Mouse (Mus musculus) kidney, embryonic 16.5 days (tissue): Measurements from ENCODE around the gene Arsb. TPM values are rescaled to one million over a fixed set of nuclear protein-coding genes. Genes with fewer than 3 reads are reported as not detected.

Source experiments
- ATAC-seq: fragments of 200-750 bp; cut with Nextera tagmentation; 2 replicates; pipeline ENCODE4 v1.8.0; 2017; ENCODE audit warnings: moderate TSS enrichment; ENCODE audit not compliant: low FRiP score, low TSS enrichment
- H3K27ac ChIP-seq: fragments of 300-500 bp; sonication (generic); 2 replicates; pipeline ENCODE4 v1.5.1; 2014; ENCODE audit warnings: low read length
- H3K27me3 ChIP-seq: fragments of 300-500 bp; sonication (generic); 2 replicates; pipeline ENCODE4 v1.6.1; 2014; ENCODE audit warnings: low read length, control low read depth, mixed read lengths; ENCODE audit not compliant: insufficient read depth
- H3K36me3 ChIP-seq: fragments of 300-500 bp; sonication (generic); 2 replicates; pipeline ENCODE4 v1.6.1; 2014; ENCODE audit warnings: low read length, control low read depth, mixed read lengths; ENCODE audit not compliant: insufficient read depth
- H3K4me1 ChIP-seq: fragments of 300-500 bp; sonication (generic); 2 replicates; pipeline ENCODE4 v1.6.1; 2014; ENCODE audit warnings: low read length, control low read depth, mixed read lengths; ENCODE audit not compliant: insufficient read depth
- H3K4me2 ChIP-seq: fragments of 300-500 bp; sonication (generic); replicated peaks from 2 replicates; pipeline ENCODE4 v1.6.1; 2014; ENCODE audit warnings: low read depth, low read length
- H3K4me3 ChIP-seq: fragments of 300-500 bp; sonication (generic); 2 replicates; pipeline ENCODE4 v1.5.1; 2014; ENCODE audit warnings: mild to moderate bottlenecking, low read length
- H3K9ac ChIP-seq: fragments of 300-500 bp; sonication (generic); replicated peaks from 2 replicates; pipeline ENCODE4 v1.6.1; 2014; ENCODE audit warnings: low read length
- H3K9me3 ChIP-seq: fragments of 300-500 bp; sonication (generic); 2 replicates; pipeline ENCODE4 v1.6.1; 2016; ENCODE audit warnings: low read length, control low read depth
- WGBS: fragments of 180-500 bp; shearing (Covaris S2); extraction: QIAGEN DNeasy Blood & Tissue Kit; methylation state at CpG from one replicate; pipeline ENCODE4 v1.1.7; 2014; 5-methylcytosine and 5-hydroxymethylcytosine counted together
- polyA plus RNA-seq: library from polyadenylated mRNA; unstranded; fragments of >200 nt; fragmentation: Nextera tagmentation; extraction: Ambion mirVana; gene quantifications from 2 replicates; pipeline ENCODE4 v1.2.1, GENCODE M21; 2015

The Arsb gene
- polyA plus RNA-seq: 13.4 and 15.9 TPM in 2 replicates

DNA sequence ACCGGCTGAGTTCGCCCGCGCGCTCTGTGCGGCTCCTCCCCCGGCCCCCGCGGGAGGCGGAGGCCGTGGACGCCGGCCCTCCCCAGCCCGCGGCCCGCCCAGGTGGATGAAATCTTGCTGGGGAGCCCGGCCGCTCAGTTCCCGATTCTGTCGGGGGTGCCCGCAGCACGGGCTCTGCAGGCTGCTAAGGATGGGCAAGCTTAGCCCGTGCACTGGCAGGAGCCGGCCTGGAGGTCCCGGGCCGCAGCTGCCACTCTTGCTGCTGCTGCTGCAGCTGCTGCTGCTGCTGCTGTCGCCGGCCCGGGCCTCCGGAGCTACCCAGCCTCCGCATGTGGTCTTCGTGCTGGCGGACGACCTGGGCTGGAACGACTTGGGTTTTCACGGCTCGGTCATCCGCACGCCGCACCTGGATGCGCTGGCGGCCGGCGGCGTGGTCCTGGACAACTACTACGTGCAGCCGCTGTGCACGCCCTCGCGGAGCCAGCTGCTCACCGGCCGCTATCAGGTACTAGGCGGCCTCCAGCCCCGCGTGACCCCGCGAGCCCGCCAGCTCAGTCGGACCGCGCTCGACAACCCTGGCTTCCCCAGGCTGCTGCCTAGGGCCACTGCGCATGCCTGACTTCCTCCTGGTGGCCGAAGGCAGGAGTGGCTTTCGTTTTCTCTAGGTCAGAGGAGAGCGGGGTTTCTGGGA lies at the start of gene Arsb:
TSS of gene Arsb (plus strand) at position 43 of the 691 bp plus-strand sequence.
- under 1% methylated on average over 61 of the region's 66 CpGs for WGBS
- peak; percentile 97 for ATAC-seq
- Histone ChIP-seq H3K9ac (peak within 1 kb of the TSS; percentile 85), H3K4me1 (peaks cover 23% of the 10 kb centered on the region), H3K27me3 (no peaks in the 10 kb centered on the region), H3K36me3 (no peaks in the 10 kb centered on the region), H3K4me3 (peak within 1 kb of the TSS; percentile 67), H3K9me3 (no peaks in the 10 kb centered on the region), H3K4me2 (peak within 1 kb of the TSS; percentile 95), H3K27ac (peak within 1 kb of the TSS; percentile 86)

DNA sequence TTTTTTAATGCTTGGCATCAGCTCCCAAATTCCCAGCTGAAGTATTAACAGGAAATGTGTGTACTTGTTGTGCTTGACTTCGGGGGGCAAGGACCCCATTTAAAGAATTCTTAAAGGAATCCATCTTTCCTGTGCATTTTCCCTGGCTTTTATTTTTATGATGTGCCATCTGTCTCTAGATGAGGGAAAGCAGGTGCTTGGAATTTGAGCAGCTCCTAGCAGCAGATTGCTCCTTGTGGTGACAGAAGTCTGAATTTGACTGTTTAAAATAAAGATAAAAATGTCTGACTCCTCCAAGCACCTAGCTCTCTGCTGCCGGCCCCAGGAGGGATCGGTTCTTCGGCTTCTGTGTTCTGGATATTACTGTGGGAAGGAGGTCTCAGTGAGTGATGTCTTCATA lies 49.5 kb upstream of the Arsb start:
- Histone ChIP-seq H3K27me3 (no peaks in the 10 kb centered on the region), H3K36me3 (no peaks in the 10 kb centered on the region), H3K4me2 (no peak overlapping the region), H3K9ac (no peak overlapping the region), H3K9me3 (no peaks in the 10 kb centered on the region), H3K27ac (no peak overlapping the region), H3K4me1 (0 out of 2 replicates have a peak, but pooled peaks cover 4% of the 10 kb centered on the region), H3K4me3 (no peak overlapping the region)
- WGBS: 65% methylated on average over 4 of the region's 4 CpGs
- no peak for ATAC-seq

DNA sequence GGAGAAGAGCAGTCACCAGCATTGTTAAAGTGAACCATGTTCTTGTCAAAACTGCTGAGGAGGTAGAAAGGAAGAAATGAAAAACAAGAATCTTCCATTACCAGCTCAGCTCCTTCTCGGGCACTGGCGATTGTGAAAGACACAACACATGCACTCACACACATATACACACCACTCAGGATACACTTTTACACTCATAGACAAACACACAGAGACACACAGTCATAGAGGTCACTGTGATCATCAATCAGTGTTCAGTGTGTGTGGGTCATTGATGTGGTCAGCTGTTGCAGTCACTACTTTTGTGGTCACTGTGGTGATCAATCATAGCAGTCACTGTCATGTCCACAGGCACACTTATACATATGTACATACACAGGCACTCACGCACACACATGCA lies 48.0 kb upstream of the Arsb start:
- no peaks in the 10 kb centered on the region for H3K27me3 ChIP-seq
- no peak overlapping the region for H3K4me2 ChIP-seq
- 84% methylated on average over 3 of the region's 3 CpGs for WGBS
- H3K9ac ChIP-seq: no peak overlapping the region
- H3K4me3 ChIP-seq: no peak overlapping the region
- H3K36me3 ChIP-seq: no peaks in the 10 kb centered on the region
- 0 out of 2 replicates have a peak, but pooled peaks cover 4% of the 10 kb centered on the region for H3K4me1 ChIP-seq
- H3K9me3 ChIP-seq: no peaks in the 10 kb centered on the region
- no peak for ATAC-seq
- no peak overlapping the region for H3K27ac ChIP-seq

DNA sequence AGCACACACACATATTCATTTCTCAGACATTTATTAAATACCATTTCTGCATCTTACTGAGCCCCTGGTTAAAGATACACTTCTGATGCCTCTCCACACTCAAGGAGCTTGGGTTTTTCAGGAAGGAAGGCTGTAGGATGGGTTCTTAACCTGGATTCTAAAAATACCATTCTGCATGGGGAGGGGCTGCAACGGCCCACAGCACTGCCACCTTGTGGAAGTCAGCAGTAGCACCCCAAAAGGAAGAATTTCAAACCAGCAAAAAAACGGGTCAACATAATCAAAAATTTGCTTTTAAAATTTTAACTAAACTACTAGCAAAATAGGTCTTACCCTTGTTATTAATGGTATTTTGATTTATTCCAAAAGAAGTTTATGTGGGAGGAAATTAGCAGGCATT lies 47.2 kb upstream of the Arsb start:
- no peaks in the 10 kb centered on the region for H3K27me3 ChIP-seq
- no peak overlapping the region for H3K9ac ChIP-seq
- H3K4me3 ChIP-seq: no peak overlapping the region
- H3K4me1 ChIP-seq: no peaks in the 10 kb centered on the region
- H3K4me2 ChIP-seq: no peak overlapping the region
- ATAC-seq: no peak
- no peaks in the 10 kb centered on the region for H3K36me3 ChIP-seq
- no peak overlapping the region for H3K27ac ChIP-seq
- no peaks in the 10 kb centered on the region for H3K9me3 ChIP-seq
- WGBS: 32% methylated on average over 2 of the region's 2 CpGs

DNA sequence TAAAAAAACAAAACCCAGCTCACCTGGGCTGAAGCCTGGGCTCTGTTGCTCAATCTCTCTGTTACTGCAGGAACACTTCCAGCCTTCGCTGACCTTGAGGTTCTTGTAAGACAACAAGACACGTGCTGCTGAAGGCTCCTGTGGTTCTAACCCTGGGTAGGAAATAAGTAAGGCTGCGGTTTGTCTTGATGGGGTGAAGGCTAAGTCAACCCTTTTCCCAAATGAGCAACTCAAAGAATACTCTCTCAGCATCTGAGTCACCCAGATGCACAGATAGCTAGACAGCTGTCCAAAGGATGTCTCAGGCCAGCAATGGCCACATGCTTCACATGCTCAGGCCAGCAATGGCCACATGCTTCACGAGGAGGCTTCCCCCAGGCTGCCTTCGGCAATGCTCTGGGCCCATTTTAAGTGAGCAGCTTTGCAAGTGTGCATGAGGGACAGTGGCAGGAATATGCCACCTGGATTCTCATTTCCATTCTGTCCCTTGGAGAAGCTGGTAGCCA lies 36.2 kb upstream of the Arsb start:
- Histone ChIP-seq H3K4me3 (no peak overlapping the region), H3K4me1 (no peaks in the 10 kb centered on the region), H3K27me3 (no peaks in the 10 kb centered on the region), H3K27ac (no peak overlapping the region), H3K36me3 (no peaks in the 10 kb centered on the region), H3K4me2 (no peak overlapping the region), H3K9ac (no peak overlapping the region), H3K9me3 (no peaks in the 10 kb centered on the region)
- ATAC-seq: no peak
- 83% methylated on average over 5 of the region's 5 CpGs for WGBS

DNA sequence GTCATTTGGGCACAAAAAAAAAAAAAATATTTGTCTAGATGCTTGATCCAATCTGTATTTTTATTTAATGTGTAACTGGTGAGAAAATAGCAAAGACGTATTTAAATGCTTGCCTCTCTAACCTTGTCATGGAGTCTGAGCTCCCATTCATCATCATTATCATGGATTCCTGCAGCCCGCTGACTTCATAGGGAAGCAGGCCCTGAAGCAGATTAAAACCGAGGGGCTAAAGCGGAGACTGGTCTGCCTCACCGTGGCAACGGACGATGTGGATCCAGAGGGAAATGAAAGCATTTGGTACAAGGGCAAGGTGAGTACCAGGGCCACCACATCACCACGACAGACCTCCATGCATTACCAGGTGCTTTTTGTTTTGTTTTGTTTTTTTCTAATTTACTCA lies 27.3 kb upstream of the Arsb start:
- Histone ChIP-seq H3K27ac (no peak overlapping the region), H3K9me3 (no peaks in the 10 kb centered on the region), H3K9ac (no peak overlapping the region), H3K27me3 (no peaks in the 10 kb centered on the region), H3K36me3 (no peaks in the 10 kb centered on the region), H3K4me2 (no peak overlapping the region), H3K4me3 (no peak overlapping the region), H3K4me1 (no peaks in the 10 kb centered on the region)
- no peak for ATAC-seq
- 56% methylated on average over 8 of the region's 8 CpGs for WGBS

DNA sequence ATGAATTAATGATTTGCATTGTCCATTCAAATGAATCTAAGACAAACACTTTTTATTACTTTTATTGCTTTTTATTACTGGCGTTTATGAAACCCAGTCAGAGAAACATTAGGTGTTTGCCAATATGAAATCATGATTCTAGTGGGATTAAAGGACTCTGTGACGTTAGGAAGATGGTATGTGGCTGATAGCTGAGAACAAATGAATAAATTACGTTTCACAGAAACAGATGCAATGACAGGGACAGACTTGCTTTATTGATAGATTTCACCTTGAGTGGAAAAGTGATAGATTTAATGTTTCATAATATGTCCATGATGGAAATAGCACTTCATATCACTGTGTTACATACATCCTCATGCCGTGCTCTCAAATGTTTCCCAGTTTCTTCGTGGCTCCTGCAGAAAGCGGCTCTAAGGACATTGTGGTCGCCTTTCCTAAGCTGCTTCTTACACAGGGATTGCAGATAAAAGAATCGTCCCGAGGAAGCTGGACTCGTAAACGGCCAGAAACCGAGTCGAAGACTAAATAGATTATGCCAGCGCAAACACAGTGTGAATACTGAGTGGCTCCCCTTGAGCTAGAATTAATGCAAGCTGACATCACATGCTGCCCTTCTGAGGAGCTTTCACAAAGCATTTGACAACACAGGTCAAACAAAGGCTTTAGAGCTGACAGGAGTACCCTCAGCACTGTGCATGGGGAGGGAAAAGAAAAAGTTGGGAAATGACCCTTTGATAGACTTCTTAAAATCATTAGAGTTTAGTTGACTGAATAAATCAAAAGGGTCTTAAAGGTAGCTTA lies 18.6 kb upstream of the Arsb start:
- Histone ChIP-seq H3K4me3 (no peak overlapping the region), H3K4me1 (no peaks in the 10 kb centered on the region), H3K9me3 (no peaks in the 10 kb centered on the region), H3K27me3 (no peaks in the 10 kb centered on the region), H3K27ac (no peak overlapping the region), H3K9ac (no peak overlapping the region), H3K36me3 (no peaks in the 10 kb centered on the region), H3K4me2 (no peak overlapping the region)
- WGBS: 80% methylated on average over 14 of the region's 14 CpGs
- ATAC-seq: no peak

DNA sequence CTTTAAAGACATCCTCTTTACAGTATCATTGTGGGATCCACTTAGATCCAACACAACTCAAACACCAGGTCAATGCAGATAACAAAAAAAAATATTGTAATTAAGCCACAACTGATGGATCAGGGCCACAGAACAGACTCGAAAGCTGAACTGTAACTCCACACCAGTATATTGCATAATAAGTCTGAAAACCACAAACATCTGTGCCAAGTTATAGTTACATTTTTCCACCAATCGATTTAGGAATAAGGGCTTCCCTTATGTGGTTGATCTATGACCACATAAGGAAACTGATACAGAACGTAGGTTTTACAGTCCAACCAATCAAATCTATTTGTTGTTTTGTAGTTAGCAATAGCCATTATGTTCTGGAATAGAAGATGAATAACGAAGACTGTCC lies 16.3 kb upstream of the Arsb start:
- no peak overlapping the region for H3K9ac ChIP-seq
- no peak overlapping the region for H3K4me3 ChIP-seq
- no peak overlapping the region for H3K27ac ChIP-seq
- no peak for ATAC-seq
- no peaks in the 10 kb centered on the region for H3K9me3 ChIP-seq
- H3K4me1 ChIP-seq: no peaks in the 10 kb centered on the region
- no peaks in the 10 kb centered on the region for H3K27me3 ChIP-seq
- WGBS: 87% methylated on average over 4 of the region's 4 CpGs
- H3K36me3 ChIP-seq: no peaks in the 10 kb centered on the region
- no peak overlapping the region for H3K4me2 ChIP-seq

DNA sequence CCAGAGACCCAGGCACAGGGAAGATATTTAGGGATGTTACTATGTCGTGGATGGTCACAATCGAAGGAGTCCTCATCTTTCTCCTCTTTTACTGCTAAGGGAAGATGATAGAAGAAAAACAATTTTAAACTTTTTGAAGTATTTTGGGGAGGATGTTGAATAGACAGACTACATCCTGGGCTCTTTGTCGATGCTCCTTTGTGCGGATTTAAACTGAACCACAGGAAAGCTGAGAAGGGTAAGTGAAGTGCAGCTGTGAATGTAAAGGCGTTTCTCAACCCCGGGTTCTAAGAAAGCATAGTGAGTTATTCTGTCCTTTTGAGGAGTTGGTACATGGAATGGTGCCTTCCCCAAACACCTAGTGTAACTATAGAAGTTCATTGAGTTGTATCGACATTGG lies 14.8 kb upstream of the Arsb start:
- H3K4me1 ChIP-seq: no peaks in the 10 kb centered on the region
- ATAC-seq: no peak
- no peaks in the 10 kb centered on the region for H3K36me3 ChIP-seq
- no peak overlapping the region for H3K27ac ChIP-seq
- H3K4me3 ChIP-seq: no peak overlapping the region
- WGBS: 93% methylated on average over 7 of the region's 7 CpGs
- H3K9ac ChIP-seq: no peak overlapping the region
- H3K4me2 ChIP-seq: no peak overlapping the region
- H3K9me3 ChIP-seq: no peaks in the 10 kb centered on the region
- H3K27me3 ChIP-seq: no peaks in the 10 kb centered on the region

DNA sequence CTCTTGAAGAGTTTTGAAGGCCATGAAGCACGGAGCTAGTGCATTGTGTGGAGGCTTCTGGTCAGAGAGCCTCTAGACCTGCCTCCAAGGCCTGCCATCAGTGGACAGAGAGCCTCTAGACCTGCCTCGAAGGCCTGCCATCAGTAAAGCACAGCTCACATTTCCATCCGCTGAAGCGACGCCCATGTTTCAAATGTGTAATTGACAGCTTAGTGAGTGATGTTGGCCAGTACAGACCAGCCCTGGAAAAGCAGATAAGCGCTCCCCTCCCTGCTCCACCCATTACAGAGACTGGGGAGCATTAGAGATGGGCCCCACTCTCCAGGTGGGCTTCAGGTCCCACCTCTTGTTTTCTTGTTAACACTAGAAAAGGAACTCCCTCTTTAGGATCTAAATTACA lies 13.9 kb upstream of the Arsb start:
- no peaks in the 10 kb centered on the region for H3K36me3 ChIP-seq
- 81% methylated on average over 6 of the region's 6 CpGs for whole genome bisulfite sequencing
- no peak for ATAC-seq

More for the DNA sequence above, 13.9 kb upstream of the Arsb start:
- Histone ChIP-seq H3K9ac (no peak overlapping the region), H3K27ac (no peak overlapping the region), H3K4me1 (no peaks in the 10 kb centered on the region), H3K4me2 (no peak overlapping the region), H3K9me3 (no peaks in the 10 kb centered on the region), H3K27me3 (no peaks in the 10 kb centered on the region), H3K4me3 (no peak overlapping the region)
